Mouse (Mus musculus) ovary, adult 2 months (tissue): ENCODE results near the gene Gm20747. TPM values are rescaled to one million over a fixed set of nuclear protein-coding genes. Genes with fewer than 3 reads are reported as not detected.

ENCODE experiments used
- polyA plus RNA-seq: library from polyadenylated mRNA; depleted of rRNA; stranded (reverse); fragments of >200 nt; gene quantifications from 2 replicates; pipeline ENCODE4 v1.2.3, GENCODE M21; 2012; rRNA removed

Gm20747 gene
- polyA plus RNA-seq: not detected in 2 replicates

GRCm38 (mm10) chrY:53418191-53418590, at the start of gene Gm20747:
Gene Gm20747, minus strand, starts transcription at chrY:53418291.

